Mouse (Mus musculus) ZHBTc4 (cell line): ENCODE data around the gene Msmp.
"Not testable (repeated sequence)": the region's sequence is repeated elsewhere in the genome, so short reads cannot be mapped to it uniquely, and the experiment has no call there.

Experiments
- DNase-seq: peaks from one replicate; pipeline ENCODE4 v3.0.0-alpha.2; 2011; ENCODE audit warnings: low read depth, low spot score

Msmp gene

DNA sequence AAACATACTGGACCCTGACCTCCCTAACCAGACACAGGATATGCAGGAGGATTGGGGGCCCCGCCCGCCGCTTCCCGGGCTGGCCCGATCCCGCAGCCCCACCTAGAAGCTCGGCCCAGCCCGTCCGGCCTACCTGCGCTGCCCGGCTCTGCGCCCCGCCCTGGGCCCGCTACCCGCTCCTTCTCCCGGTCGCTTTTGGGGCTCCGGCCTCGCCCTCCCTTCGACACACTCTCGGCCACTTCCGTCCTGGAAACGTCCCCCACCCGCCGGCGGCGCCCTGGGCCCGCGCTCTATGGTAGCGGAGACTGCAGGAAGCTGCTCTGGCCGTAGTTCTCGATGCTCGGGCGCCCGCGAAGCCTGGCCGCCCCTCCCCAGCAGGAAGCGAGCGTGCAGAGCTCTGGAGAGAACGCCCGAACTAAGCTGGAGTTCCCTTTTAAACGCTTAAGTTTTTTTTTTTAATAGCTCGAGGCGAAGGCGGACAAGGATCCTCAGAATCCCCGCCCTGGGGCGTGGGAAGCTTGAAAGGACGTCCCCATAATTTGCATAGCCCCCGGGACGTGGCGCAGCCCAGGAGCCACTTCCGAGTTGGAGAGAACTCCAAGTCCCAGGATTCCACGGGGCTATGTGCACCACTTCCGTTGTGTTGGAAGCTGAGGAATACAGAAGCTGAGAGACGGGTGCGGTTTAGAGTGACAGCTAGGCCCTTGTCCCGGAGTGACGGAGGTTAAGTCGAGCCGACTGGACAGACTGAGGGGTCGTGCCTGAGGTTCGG lies 22.1 kb downstream of the Msmp start, which contains the start of the genes Creb3 and Tln1:
Gene Creb3, plus strand, starts transcription at position 336 of the 772 bp plus-strand sequence.
Gene Tln1, minus strand, starts transcription at position 695 of the 772 bp plus-strand sequence.
- DNase-seq: peak; percentile 100

DNA sequence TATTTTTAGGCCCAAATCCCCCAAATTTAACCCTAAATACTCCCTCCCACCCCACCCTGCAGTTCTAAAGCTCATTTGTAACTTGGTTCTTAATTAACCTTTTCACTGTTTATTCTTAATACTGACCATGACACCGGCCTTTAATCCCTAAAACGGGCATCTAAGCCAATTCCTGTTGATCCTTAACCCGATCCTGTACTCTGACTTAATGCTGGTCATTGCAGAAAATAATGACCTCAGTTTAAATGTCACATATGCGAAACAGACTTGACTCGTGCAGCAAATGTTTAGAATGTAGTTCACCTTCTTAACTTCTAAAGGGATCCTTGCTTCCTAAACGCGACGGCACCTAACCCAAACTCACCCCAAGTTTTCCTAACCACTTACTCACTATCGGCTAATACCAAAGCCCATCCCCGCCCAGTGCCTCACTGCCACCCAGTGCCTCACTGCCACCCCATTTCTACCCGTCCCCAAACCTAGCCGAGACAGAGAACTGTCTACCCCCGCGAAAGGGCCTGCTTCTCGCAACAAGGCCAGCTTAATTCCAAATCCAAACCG lies 22.8 kb downstream of the Msmp start:
- DNase-seq: no peak

DNA sequence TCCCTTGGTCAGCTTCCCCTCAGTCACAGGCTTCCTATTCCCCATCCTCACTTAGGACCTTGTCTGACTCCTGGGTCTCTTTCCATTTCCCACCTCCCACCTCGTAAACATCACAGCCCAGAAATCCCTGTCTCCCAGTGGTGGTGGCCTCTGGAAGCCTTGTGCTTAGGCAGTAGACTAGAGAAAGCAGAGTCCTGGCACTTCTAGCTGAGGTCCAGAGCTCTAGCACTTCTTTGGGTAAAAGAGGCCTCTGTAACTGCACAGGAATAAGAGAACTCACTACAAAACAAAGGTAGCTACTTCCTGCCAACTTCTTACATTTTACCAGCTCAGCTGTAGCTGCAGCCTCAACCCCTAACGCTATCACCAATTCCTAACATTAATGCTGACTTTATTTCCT lies 23.3 kb downstream of the Msmp start:
- no peak for DNase-seq

DNA sequence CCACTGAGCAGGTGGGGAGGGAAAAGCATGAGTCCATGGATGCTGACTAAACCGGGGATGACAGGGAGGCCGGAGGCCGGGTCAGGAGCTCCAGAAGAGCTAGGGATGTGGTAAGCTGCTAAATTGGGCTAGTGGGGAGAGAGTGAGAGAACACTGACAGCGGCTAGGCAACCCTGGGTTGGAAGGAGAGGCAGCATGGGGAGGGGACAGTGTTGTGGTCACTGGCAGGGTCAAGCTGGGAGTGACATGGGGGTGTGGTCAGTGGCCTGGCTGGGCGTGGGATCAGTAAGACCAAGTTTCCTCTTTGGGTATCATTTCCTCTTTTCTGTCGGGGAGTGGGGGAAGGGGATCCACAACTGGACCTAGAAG lies 24.1 kb downstream of the Msmp start:
- no peak for DNase-seq

DNA sequence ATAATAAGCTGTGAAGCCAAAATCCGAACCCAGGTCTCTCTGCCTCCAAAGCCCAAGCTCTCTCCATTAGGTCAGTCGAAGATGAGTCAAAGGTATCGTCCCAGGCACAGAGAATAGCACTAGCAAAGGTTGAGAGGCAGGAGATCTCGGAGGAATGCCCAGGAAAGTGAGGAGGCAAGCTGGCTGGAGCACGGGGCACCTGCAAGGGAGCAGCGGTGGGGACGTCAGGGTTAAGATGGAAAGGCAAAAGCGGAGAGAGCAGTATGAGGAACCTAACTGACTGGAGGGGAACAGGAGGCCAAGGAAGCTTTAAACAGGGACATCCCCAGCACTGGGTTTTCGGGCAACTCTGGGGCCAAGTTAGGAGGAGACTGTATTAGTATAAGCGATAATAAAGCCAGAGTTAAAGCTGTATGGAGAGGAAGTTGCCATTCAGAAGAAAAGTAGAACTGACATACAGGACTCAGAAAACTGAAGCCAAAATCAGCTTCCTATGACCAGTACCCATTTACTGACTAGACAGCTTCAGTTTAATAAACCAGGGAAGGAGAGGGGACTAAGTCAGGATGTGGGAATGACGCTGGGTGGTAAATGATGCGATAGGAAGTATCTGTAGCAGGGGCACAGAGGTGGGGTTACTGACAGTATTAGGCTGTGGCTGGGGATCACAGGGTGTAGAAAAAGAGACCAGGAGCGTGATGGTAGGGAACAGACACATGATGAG lies 24.6 kb downstream of the Msmp start:
- no peak for DNase-seq

DNA sequence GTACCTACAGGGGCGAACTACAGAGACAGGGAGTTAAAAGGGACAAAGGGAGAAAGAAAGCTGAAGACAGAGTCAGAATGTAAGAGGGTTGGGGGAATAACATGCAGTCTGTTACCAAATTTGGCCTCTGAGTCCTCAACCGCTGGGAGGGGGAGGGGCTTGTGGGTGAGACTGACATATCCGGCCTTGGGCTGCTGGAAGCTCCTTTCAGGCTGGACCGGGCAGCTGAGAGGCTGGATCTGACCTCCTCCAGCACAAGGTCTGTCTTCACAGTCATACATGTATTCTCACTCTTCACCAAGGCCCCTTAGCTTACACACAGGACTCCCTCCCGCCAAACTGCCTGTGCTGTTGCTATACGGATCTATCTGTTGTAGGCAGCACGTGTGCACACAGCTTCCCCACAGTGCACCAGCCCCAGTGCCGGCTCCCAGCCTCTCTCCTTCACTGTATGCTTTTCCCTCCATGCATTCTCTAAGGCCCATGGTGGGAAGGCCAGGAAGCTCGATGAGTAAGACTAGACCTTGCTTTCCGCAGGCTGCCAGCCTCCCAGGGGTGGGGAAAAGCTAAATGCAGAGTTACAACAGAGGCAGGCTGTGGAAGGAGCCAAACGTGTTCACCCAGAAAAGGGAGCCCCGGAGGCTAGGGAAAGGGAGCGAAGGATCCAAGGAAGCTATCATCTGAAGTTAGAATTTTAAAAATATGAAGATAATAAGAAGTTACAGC lies 25.5 kb downstream of the Msmp start:
- DNase-seq: peak; percentile 77

DNA sequence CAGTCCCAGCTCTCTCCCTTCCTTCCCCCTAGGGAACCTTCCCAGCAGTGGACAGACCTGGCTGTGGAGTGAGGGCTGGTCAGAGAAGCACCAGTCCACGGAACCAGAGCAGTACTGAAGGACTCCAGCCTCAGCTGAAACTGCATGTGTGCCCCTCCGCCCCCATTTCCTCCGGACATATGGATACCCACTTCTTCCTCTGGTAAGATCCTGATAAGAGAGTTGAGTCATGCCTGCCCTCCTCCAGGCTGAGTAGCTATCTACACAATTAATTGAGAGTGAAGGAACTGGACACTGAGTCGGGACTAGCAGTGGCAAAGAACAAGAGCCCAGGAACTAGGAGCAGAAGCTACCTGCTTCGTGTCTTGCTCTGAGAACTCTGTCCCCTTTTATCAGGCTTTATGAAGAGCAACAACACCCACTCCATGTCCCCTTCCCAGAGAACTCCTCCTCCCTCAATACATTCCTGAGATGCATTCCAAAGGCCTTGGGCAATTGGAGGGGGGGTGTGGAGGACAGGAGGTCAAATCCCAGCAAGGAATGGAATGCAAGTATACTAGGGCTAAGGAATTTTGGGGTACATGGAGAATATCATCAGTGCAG lies 26.2 kb downstream of the Msmp start:
- DNase-seq: peak; percentile 88

DNA sequence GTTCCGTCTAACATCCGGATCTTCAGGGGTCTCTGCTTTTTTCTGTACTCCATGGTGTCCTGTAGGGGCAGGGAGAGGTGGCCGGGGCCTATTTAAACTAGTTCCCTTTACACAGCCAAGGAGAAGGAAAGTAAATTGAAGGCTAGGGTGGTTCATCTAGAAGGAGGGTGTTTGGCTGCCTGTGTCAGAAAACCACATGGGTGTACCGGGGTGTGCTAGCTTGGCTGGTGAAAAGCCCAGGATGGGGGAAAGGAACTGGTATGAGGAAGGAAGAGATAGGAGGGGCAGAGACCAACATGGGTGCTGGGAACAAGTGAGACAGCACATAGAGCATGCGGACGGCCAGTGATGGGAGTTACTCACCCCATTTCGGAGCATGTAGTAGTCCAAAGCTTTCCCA lies 28.4 kb downstream of the Msmp start:
- DNase-seq: no peak

DNA sequence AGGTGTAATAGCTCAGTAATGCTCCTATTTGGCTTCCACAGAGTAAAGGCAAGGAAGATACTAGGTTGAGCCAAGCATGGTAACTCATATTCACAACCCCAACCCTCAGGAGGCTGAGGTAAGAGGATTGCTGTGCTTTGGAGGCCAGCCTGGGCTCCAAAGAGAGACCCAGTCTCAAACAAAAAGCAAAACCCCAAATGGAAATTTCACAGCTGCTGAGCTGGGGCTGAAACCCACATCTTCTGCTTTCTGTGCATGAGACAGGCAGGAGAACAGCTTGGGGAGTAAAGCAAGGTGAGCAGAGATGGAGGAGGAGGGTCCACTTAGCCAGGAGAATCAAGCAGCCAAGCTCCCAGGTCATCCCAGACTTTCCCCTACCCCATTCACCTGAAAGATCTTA lies 30.4 kb downstream of the Msmp start:
- no peak for DNase-seq

DNA sequence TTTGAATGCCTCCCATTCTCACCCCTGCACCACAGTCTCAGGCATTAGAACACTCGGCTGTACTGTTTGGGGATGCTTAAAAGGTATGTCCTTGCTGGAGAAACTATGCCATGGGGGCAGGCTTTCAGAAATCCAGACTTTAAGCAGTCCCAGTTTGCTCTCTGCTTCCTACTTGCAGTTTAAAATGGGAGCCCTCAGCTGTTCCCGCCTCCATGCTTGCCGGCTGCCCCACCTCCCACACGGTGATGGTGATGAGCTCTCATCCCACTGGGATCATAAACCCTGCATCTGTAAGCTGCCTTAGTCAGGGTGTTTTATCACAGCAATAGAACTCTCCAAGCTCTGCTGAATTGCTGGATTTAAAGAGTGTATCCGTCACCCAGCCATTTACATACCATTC lies 31.9 kb downstream of the Msmp start:
- DNase-seq: no peak

DNA sequence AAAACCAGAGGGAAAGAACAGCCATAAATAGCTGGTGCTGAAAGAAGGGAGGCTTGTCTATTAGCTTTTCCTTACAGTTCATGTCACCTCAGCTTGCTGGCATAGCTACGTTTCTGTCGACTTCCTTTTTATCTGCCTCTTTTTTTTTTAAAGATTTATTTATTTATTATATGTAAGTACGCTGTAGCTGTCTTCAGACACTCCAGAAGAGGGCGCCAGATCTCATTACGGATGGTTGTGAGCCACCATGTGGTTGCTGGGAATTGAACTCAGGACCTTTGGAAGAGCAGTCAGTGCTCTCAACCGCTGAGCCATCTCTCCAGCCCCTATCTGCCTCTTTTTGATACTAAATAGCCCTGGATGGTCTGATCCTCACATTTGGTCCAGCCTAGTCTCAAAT lies 32.4 kb downstream of the Msmp start:
- DNase-seq: not testable (repeated sequence)

DNA sequence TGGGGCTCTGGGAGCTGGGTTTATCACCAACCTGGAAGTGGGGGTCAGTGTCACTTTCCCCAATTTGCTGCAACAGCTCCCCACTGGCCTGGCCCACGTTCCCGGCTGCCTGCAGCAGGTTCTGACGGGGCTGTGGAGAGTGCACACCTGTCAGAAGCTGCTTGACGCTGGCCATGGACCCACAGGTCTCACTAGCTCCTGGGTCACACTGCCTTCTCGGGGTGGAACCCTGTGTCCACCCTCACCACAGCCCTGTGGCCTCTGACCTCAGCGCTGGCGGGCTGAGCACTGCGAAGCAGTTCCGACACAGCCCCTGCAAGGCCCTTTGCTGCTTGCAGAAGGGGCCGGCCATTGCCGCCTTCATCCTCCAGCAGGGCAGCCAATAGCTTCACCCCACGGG lies 35.2 kb downstream of the Msmp start:
- no peak for DNase-seq

DNA sequence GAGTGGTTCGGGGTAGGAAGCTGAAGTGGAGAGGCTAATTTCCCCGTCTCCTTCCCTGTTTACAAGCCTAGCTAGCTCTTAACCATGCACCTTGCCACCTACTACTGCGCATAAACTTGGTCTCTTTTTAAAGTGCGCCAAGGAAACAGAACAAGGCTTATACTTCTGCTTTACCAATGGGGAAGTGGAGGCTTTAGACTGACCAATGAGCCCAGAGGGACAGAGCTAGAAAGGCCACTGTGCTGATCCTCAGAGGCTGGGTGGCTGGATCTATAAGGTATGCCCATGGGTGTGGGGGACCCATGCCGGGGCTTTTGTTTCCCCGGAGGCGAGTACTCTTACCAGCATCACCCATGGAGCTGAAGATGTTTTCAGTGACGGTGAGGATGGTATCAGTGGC lies 37.1 kb downstream of the Msmp start:
- DNase-seq: no peak

DNA sequence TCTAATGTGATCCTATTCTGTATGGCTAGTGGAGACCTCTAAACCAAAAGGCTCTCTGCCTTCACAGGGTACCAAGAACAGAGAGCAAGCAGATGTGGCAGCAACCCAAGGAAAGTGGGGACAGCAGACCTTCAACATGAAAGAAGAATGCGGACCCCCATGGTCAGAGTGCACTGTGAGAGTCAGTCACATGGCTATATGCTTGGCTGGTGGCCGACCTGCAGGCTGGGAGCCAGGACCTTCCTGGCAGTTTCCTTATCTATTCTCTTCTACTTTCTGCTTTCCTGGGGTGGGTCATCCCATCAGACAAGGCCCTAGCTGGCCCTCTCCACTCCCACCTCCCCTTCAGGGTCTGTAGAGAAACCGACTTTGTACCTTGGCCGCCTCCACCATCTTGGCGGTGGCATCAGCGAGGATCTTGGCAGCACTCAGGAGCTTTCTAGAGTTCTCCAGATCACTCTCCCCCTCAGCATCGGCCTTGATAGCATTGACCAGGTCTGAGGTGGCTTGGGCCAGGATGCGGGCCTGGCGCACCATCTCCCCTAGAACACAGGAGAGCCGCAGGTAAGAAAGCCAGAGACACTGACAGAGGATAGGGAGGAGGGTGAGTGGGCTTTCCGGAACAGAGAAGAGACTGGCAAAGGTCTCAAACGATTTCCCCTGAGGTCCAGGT lies 37.8 kb downstream of the Msmp start:
- no peak for DNase-seq

DNA sequence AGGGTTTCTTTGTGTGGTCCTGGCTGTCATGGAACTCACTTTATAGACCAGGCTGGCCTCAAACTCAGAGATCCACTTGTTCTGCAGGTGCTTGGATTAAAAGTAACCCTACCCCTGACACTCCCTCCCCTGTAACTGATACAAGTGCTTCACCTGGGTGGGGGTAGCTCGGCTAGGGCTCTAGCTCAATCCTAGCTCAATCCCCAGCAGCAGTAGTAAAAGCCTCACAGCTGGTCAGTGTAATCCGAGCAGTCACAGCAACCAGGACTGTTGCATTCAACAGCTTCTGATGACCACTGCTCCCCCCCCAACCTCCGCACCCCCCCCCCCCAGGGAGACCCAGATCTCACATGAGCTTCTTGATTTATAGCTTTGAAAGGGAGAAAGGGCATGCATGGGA lies 42.2 kb downstream of the Msmp start:
- no peak for DNase-seq

DNA sequence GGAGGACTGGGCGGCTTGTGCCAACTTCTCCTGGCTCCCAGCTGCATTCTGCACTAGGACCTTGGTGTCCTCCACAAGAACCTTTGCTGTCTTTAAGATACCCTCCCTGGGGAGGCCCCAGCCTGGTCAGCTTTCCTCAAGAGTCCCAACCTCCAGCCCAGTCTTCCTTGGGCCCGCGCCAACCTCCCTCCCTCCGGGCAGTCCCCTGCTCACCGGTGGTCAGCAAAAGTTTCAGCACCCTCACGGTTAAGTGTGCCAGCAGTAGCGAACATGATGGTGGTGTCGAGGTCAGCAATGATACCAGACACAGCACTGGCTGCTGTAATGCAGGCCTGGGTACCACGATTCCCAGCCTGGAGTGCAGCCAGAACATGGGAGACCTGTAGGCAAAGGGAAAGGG lies 48.3 kb downstream of the Msmp start:
- DNase-seq: no peak

DNA sequence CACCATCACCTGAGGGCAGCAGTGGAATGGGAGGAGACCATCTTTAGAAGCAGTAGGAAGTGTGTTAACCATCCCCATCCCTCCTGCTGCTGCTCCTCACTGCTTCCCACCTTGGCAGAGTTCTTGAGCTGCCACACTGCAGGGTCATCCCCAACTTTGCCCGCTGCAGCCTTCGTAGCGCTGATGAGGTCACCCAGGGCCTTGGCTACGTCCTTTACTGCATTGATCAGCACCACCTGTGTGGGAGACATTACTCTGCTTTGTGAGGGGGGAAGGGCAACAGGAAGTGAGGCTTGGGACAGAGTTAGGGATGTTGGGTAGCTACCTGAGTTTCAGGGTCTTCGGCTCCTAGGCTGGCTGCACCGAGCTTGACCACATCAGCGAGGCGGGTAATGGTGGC lies 48.7 kb downstream of the Msmp start:
- no peak for DNase-seq

DNA sequence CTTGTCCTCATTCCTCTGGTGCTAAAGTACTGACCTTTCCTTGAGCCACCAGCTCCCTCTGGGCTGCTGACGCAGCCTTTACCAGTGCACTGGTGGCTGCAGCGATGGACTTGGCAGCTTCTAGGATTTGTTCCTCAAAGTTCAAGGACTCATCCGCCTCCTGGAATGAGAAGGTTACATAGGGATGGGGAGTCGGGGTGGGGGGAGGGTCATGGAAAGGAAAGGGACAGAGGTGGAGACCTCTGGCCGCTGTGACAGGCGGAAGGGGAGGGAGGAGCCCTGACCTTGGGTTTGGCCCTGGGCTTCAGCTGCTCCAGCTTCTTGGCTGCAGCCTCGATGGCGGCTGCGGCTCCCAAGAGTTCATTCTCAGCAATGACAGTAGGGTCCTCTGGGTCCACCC lies 51.0 kb downstream of the Msmp start:
- DNase-seq: no peak
